Mouse (Mus musculus) neural tube, embryonic 14.5 days (tissue): Measurements from ENCODE around the gene Trpm4. TPM values are rescaled to one million over a fixed set of nuclear protein-coding genes. Genes with fewer than 3 reads are reported as not detected.

Source experiments
- ATAC-seq: fragments of 200-750 bp; cut with Nextera tagmentation; 2 replicates; pipeline ENCODE4 v1.8.0; 2017; ENCODE audit warnings: low read depth, mild to moderate bottlenecking, moderate TSS enrichment, moderate library complexity
- H3K27ac ChIP-seq: fragments of 300-500 bp; sonication (generic); 2 replicates; pipeline ENCODE4 v1.5.1; 2014; ENCODE audit warnings: low read depth, mild to moderate bottlenecking, control low read depth, low read length, moderate library complexity, mixed read lengths
- H3K27me3 ChIP-seq: fragments of 300-500 bp; sonication (generic); 2 replicates; pipeline ENCODE4 v1.6.1; 2014; ENCODE audit warnings: low read length; ENCODE audit not compliant: control insufficient read depth, insufficient read depth
- H3K36me3 ChIP-seq: fragments of 300-500 bp; sonication (generic); 2 replicates; pipeline ENCODE4 v1.6.1; 2014; ENCODE audit warnings: low read length, mixed read lengths; ENCODE audit not compliant: control insufficient read depth, insufficient read depth
- H3K4me1 ChIP-seq: fragments of 300-500 bp; sonication (generic); 2 replicates; pipeline ENCODE4 v1.6.1; 2014; ENCODE audit warnings: low read length; ENCODE audit not compliant: control insufficient read depth, insufficient read depth
- H3K4me2 ChIP-seq: fragments of 300-500 bp; sonication (generic); 2 replicates; pipeline ENCODE4 v1.6.1; 2014; ENCODE audit warnings: mild to moderate bottlenecking, low read depth, low read length, control low read depth
- H3K4me3 ChIP-seq: fragments of 300-500 bp; sonication (generic); 2 replicates; pipeline ENCODE4 v1.5.1; 2014; ENCODE audit warnings: low read depth, low read length, control low read depth, mixed read lengths
- H3K9ac ChIP-seq: fragments of 300-500 bp; sonication (generic); replicated peaks from 2 replicates; pipeline ENCODE4 v1.6.1; 2014; ENCODE audit warnings: low read depth, mild to moderate bottlenecking, control low read depth, low read length, mixed read lengths
- H3K9me3 ChIP-seq: fragments of 300-500 bp; sonication (generic); 2 replicates; pipeline ENCODE4 v1.6.1; 2016; ENCODE audit warnings: low read length; ENCODE audit not compliant: control insufficient read depth
- WGBS: fragments of 180-500 bp; shearing (Covaris S2); extraction: QIAGEN DNeasy Blood & Tissue Kit; methylation state at CpG from one replicate; pipeline ENCODE4 v1.1.7; 2014; 5-methylcytosine and 5-hydroxymethylcytosine counted together
- polyA plus RNA-seq: library from polyadenylated mRNA; unstranded; fragments of >200 nt; fragmentation: Nextera tagmentation; extraction: Ambion mirVana; gene quantifications from 2 replicates; pipeline ENCODE4 v1.2.1, GENCODE M21; 2014

Gene Trpm4
- polyA plus RNA-seq, 1 experiment from 2014 or later: 10.9 TPM

DNA sequence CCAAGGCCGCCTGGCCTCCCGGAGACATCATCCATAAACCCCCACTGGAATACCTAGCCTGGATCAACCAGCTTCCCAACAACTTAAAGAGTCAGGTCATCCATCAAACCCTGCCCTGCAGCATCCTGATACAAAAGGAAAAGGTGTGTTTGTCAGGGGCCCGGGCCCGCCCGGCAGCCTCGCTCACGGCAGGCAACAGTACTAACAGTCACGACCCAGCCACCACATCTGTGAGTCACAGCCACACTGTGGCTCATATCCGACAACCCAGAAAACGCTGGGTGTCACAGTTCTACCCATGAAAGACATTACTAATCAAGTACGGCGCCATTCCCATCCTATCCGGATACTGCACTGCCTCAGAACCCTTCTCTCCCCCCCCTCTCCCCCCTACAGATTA, 47.1 kb downstream of the Trpm4 start:
- no peak overlapping the region for H3K4me3 ChIP-seq
- no peaks in the 10 kb centered on the region for H3K9me3 ChIP-seq
- 92% methylated on average over 13 of the region's 13 CpGs for WGBS
- no peaks in the 10 kb centered on the region for H3K27me3 ChIP-seq
- no peaks in the 10 kb centered on the region for H3K36me3 ChIP-seq
- H3K4me1 ChIP-seq: no peaks in the 10 kb centered on the region
- no peak for ATAC-seq
- H3K4me2 ChIP-seq: no peak overlapping the region
- H3K27ac ChIP-seq: no peak overlapping the region
- H3K9ac ChIP-seq: no peak overlapping the region

- Histone ChIP-seq H3K4me1 (no peaks in the 10 kb centered on the region), H3K9me3 (no peaks in the 10 kb centered on the region), H3K4me2 (peak within 1 kb of the TSS; percentile 47), H3K36me3 (no peaks in the 10 kb centered on the region), H3K4me3 (peak within 1 kb of the TSS; percentile 24; the same call in 1 of the 2 replicates), H3K27me3 (no peaks in the 10 kb centered on the region), H3K9ac (no peak within 1 kb of the TSS), H3K27ac (no peak within 1 kb of the TSS)
- ATAC-seq: no peak
- 6% methylated on average over 44 of the region's 44 CpGs for WGBS
Observed at GRCm38 (mm10) chr7:45277136-45277760, 56.3 kb downstream of the Trpm4 start, which contains the start of gene Slc6a21. Slc6a21 (plus strand) TSS chr7:45277513.

- Histone ChIP-seq H3K9me3 (no peaks in the 10 kb centered on the region), H3K27ac (no peak overlapping the region), H3K9ac (no peak overlapping the region), H3K4me1 (no peaks in the 10 kb centered on the region), H3K4me2 (no peak overlapping the region), H3K27me3 (no peaks in the 10 kb centered on the region), H3K36me3 (no peaks in the 10 kb centered on the region), H3K4me3 (no peak overlapping the region)
- no peak for ATAC-seq
- WGBS: 90% methylated on average over 8 of the region's 8 CpGs
Observed at GRCm38 (mm10) chr7:45273672-45274071, 59.9 kb downstream of the Trpm4 start.

GRCm38 (mm10) chr7:45272786-45273412, 60.7 kb downstream of the Trpm4 start:
- Histone ChIP-seq H3K9ac (no peak overlapping the region), H3K4me2 (no peak overlapping the region), H3K4me3 (no peak overlapping the region), H3K27ac (no peak overlapping the region), H3K4me1 (no peaks in the 10 kb centered on the region), H3K9me3 (no peaks in the 10 kb centered on the region), H3K36me3 (no peaks in the 10 kb centered on the region), H3K27me3 (no peaks in the 10 kb centered on the region)
- WGBS: 32% methylated on average over 10 of the region's 10 CpGs
- ATAC-seq: no peak

- no peak for ATAC-seq
- H3K36me3 ChIP-seq: no peaks in the 10 kb centered on the region
- no peaks in the 10 kb centered on the region for H3K9me3 ChIP-seq
- no peaks in the 10 kb centered on the region for H3K27me3 ChIP-seq
- no peaks in the 10 kb centered on the region for H3K4me1 ChIP-seq
- H3K9ac ChIP-seq: no peak overlapping the region
- no peak overlapping the region for H3K4me3 ChIP-seq
- no peak overlapping the region for H3K27ac ChIP-seq
- WGBS: 81% methylated on average over 1 of the region's 1 CpGs
- H3K4me2 ChIP-seq: no peak overlapping the region
Observed at GRCm38 (mm10) chr7:45265518-45265917, 68.1 kb downstream of the Trpm4 start.

GRCm38 (mm10) chr7:45264348-45264747, 69.2 kb downstream of the Trpm4 start:
- H3K4me1 ChIP-seq: no peaks in the 10 kb centered on the region
- no peak overlapping the region for H3K27ac ChIP-seq
- no peaks in the 10 kb centered on the region for H3K27me3 ChIP-seq
- no peaks in the 10 kb centered on the region for H3K36me3 ChIP-seq
- no peak overlapping the region for H3K4me2 ChIP-seq
- no peak overlapping the region for H3K9ac ChIP-seq
- no peaks in the 10 kb centered on the region for H3K9me3 ChIP-seq
- no peak for ATAC-seq
- WGBS: 83% methylated on average over 3 of the region's 3 CpGs
- no peak overlapping the region for H3K4me3 ChIP-seq

- no peaks in the 10 kb centered on the region for H3K36me3 ChIP-seq
- no peak overlapping the region for H3K27ac ChIP-seq
- H3K4me2 ChIP-seq: no peak overlapping the region
- H3K4me1 ChIP-seq: no peaks in the 10 kb centered on the region
- no peak overlapping the region for H3K9ac ChIP-seq
- H3K4me3 ChIP-seq: no peak overlapping the region
- 57% methylated on average over 7 of the region's 7 CpGs for WGBS
- H3K27me3 ChIP-seq: no peaks in the 10 kb centered on the region
- ATAC-seq: no peak
- no peaks in the 10 kb centered on the region for H3K9me3 ChIP-seq
Observed at GRCm38 (mm10) chr7:45263006-45263607, 70.5 kb downstream of the Trpm4 start.

DNA sequence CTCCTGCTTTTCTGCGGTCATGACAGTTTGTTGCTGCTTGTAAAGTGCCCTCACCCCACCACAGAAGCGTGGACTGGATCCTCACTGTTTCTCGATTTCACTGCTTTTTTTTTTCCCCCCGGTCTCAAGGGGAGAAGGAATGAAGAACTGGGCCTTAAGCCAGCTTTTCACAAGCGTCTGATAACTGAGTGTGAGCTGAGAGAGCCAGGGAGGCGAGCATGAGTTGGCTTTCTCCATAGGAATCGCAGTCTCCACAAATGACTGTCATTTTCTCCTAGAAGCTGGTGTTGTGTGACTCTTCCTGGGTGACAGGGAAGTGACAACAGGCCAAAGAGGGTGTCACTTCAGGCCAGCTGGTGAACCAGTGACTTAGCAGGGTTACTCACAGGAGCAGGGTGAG, 71.3 kb downstream of the Trpm4 start:
- Histone ChIP-seq H3K9me3 (no peaks in the 10 kb centered on the region), H3K4me2 (no peak overlapping the region), H3K4me3 (no peak overlapping the region), H3K36me3 (no peaks in the 10 kb centered on the region), H3K4me1 (no peaks in the 10 kb centered on the region), H3K27ac (no peak overlapping the region), H3K9ac (no peak overlapping the region), H3K27me3 (no peaks in the 10 kb centered on the region)
- whole genome bisulfite sequencing: 71% methylated on average over 7 of the region's 7 CpGs
- ATAC-seq: no peak

GRCm38 (mm10) chr7:45259281-45259680, 74.3 kb downstream of the Trpm4 start:
- ATAC-seq: no peak
- Histone ChIP-seq H3K9ac (no peak overlapping the region), H3K27ac (no peak overlapping the region), H3K4me2 (no peak overlapping the region), H3K4me3 (no peak overlapping the region), H3K27me3 (no peaks in the 10 kb centered on the region), H3K36me3 (no peaks in the 10 kb centered on the region), H3K4me1 (no peaks in the 10 kb centered on the region), H3K9me3 (no peaks in the 10 kb centered on the region)
- 83% methylated on average over 8 of the region's 8 CpGs for WGBS
